Mouse (Mus musculus) CH12.LX (cell line): ENCODE measurements around the gene Gpr34. TPM values are rescaled to one million over a fixed set of nuclear protein-coding genes. Genes with fewer than 3 reads are reported as not detected.

Source experiments
- DNase-seq: peaks from one replicate; pipeline ENCODE4 v3.0.0-alpha.2; 2013; ENCODE audit errors: extremely low read depth
- H3K27ac ChIP-seq: 2 replicates; pipeline ENCODE4 v1.5.1; 2012; ENCODE audit warnings: low read depth, mild to moderate bottlenecking, control low read depth, moderate library complexity; ENCODE audit not compliant: insufficient read depth
- H3K27me3 ChIP-seq: replicated peaks from 2 replicates; pipeline ENCODE3; 2012; ENCODE audit warnings: inconsistent platforms
- H3K36me3 ChIP-seq, 2 experiments: replicated peaks in 1 of 2; 2 replicates each; pipeline versions ENCODE3 to v1.6.1; 2012; ENCODE audit warnings: inconsistent platforms in 1 of 2, low read length in 1 of 2, mild to moderate bottlenecking in 1 of 2, mixed read lengths in 1 of 2, moderate library complexity in 1 of 2; ENCODE audit not compliant: control insufficient read depth in 1 of 2, insufficient read depth in 1 of 2
- H3K4me1 ChIP-seq, 2 experiments: 2 replicates each; pipeline ENCODE4 v1.6.1; 2012; ENCODE audit warnings: inconsistent platforms in 1 of 2, moderate library complexity in 1 of 2; ENCODE audit not compliant: insufficient read depth in 2 of 2, control insufficient read depth in 1 of 2
- H3K4me2 ChIP-seq: 2 replicates; pipeline ENCODE4 v1.6.1; 2012; ENCODE audit warnings: low read depth, mild to moderate bottlenecking, control low read depth; ENCODE audit not compliant: poor library complexity, insufficient read depth, severe bottlenecking
- H3K4me3 ChIP-seq, 3 experiments: fragments of 150-350 bp in 1 of 3; sonication (generic) in 1 of 3; replicated peaks in 1 of 3; 2 replicates each; pipeline versions ENCODE3 to v1.5.1; 2011 to 2012; ENCODE audit warnings: low read depth in 2 of 3, low read length in 2 of 3, mild to moderate bottlenecking in 2 of 3, moderate library complexity in 2 of 3, control low read depth in 1 of 3, improper control_type of control experiment in 1 of 3, inconsistent platforms in 1 of 3, mixed read lengths in 1 of 3; ENCODE audit not compliant: poor library complexity in 1 of 3
- H3K79me2 ChIP-seq: replicated peaks from 2 replicates; pipeline ENCODE4 v1.6.1; 2012; ENCODE audit warnings: mild to moderate bottlenecking, moderate library complexity; ENCODE audit not compliant: control insufficient read depth, poor library complexity, insufficient read depth, severe bottlenecking; ENCODE audit errors: extremely low read depth
- H3K9ac ChIP-seq: 2 replicates; pipeline ENCODE4 v1.6.1; 2012; ENCODE audit warnings: low read depth, mild to moderate bottlenecking, control low read depth, moderate library complexity; ENCODE audit not compliant: insufficient read depth
- H3K9me3 ChIP-seq: replicated peaks from 2 replicates; pipeline ENCODE3; 2012; ENCODE audit warnings: low read length, inconsistent platforms, mixed read lengths
- BHLHE40 ChIP-seq: IDR thresholded peaks from 2 replicates; pipeline ENCODE4 v1.6.1; 2011; ENCODE audit warnings: mild to moderate bottlenecking, low read depth, low read length, improper control_type of control experiment
- CHD2 ChIP-seq: IDR thresholded peaks from 2 replicates; pipeline ENCODE4 v1.6.1; 2011; ENCODE audit warnings: low read length, improper control_type of control experiment
- E2F4 ChIP-seq: IDR thresholded peaks from 2 replicates; pipeline ENCODE4 v1.6.1; 2011; ENCODE audit warnings: low read depth, low read length, improper control_type of control experiment; ENCODE audit not compliant: insufficient replicate concordance
- ELF1 ChIP-seq: IDR thresholded peaks from 2 replicates; pipeline ENCODE4 v1.6.1; 2014; ENCODE audit warnings: low read depth, mild to moderate bottlenecking, inconsistent platforms, low read length, improper control_type of control experiment
- EP300 ChIP-seq: IDR thresholded peaks from 2 replicates; pipeline ENCODE4 v1.6.1; 2011; ENCODE audit warnings: low read length, improper control_type of control experiment
- HCFC1 ChIP-seq: IDR thresholded peaks from 2 replicates; pipeline ENCODE4 v1.6.1; 2012; ENCODE audit warnings: low read depth, mild to moderate bottlenecking, inconsistent platforms, low read length, improper control_type of control experiment
- IRF4 ChIP-seq: IDR thresholded peaks from 2 replicates; pipeline ENCODE4 v1.6.1; 2014; ENCODE audit warnings: low read depth, mild to moderate bottlenecking, inconsistent platforms, low read length, improper control_type of control experiment
- JUN ChIP-seq: IDR thresholded peaks from 2 replicates; pipeline ENCODE4 v1.6.1; 2011; ENCODE audit warnings: low read depth, mild to moderate bottlenecking, low read length, improper control_type of control experiment, moderate library complexity; ENCODE audit not compliant: insufficient read depth
- MAZ ChIP-seq: IDR thresholded peaks from 2 replicates; pipeline ENCODE4 v1.6.1; 2012; ENCODE audit warnings: low read depth, mild to moderate bottlenecking, inconsistent platforms, low read length, improper control_type of control experiment, moderate library complexity
- MEF2A ChIP-seq: IDR thresholded peaks from 2 replicates; pipeline ENCODE4 v1.6.1; 2014; ENCODE audit warnings: low read depth, mild to moderate bottlenecking, inconsistent platforms, low read length, improper control_type of control experiment, borderline replicate concordance
- NRF1 ChIP-seq: IDR thresholded peaks from 2 replicates; pipeline ENCODE4 v1.6.1; 2014; ENCODE audit warnings: low read depth, mild to moderate bottlenecking, inconsistent platforms, low read length, improper control_type of control experiment, moderate library complexity
- RAD21 ChIP-seq: IDR thresholded peaks from 2 replicates; pipeline ENCODE4 v1.6.1; 2011; ENCODE audit warnings: low read depth, mild to moderate bottlenecking, low read length, improper control_type of control experiment, moderate library complexity
- SMC3 ChIP-seq: IDR thresholded peaks from 2 replicates; pipeline ENCODE4 v1.6.1; 2011; ENCODE audit warnings: low read depth, low read length, improper control_type of control experiment
- UBTF ChIP-seq: IDR thresholded peaks from 2 replicates; pipeline ENCODE4 v1.6.1; 2012; ENCODE audit warnings: low read depth, mild to moderate bottlenecking, inconsistent platforms, low read length, improper control_type of control experiment, moderate library complexity
- ZC3H11A ChIP-seq: IDR thresholded peaks from 2 replicates; pipeline ENCODE4 v1.6.1; 2012; ENCODE audit warnings: low read depth, mild to moderate bottlenecking, inconsistent platforms, low read length, improper control_type of control experiment
- dilution Hi-C: fragments of 300-500 bp; cut with MboI; formaldehyde crosslinking; loops from 2 replicates; pipeline ENCODE4 v1.14.3; 2020; ENCODE audit warnings: low sequenced_read_pairs; ENCODE audit not compliant: extremely low pct_unique_long_range_greater_than_20kb, extremely low pct_ligation_motif_present
- in situ Hi-C: fragments of 300-500 bp; cut with MboI; formaldehyde crosslinking; loops from 3 replicates; pipeline ENCODE4 v1.14.3; 2019; ENCODE audit warnings: low sequenced_read_pairs, low pct_ligation_motif_present, low pct_unique_long_range_greater_than_20kb, mixed read lengths
- polyA plus RNA-seq: library from polyadenylated mRNA; unstranded; fragments of >175 nt; gene quantifications from 2 replicates; pipeline ENCODE4 v1.2.1, GENCODE M21; 2012; ENCODE audit warnings: low read depth; ENCODE audit not compliant: insufficient read length
- total RNA-seq, 2 experiments: library from RNA; depleted of rRNA; stranded (reverse); fragments of 300-350 nt in 1 of 2; fragments of >200 nt in 1 of 2; gene quantifications; 2 replicates each; pipeline ENCODE4 v1.2.3; 2012 to 2014

Gpr34 gene
- total and polyA plus RNA-seq, 3 experiments: 1.5 to 15.7 (median 4.1) TPM

- dilution Hi-C loops: no loop called here
- Histone ChIP-seq H3K4me2 (no peak overlapping the region), H3K4me1 (peaks cover 0 to 8% of the 10 kb centered on the region in 2 experiments; a peak in 2 of 4 replicates), H3K27ac (no peak overlapping the region), H3K79me2 (no peaks in the 10 kb centered on the region), H3K9ac (no peak overlapping the region), H3K9me3 (no peaks in the 10 kb centered on the region), H3K36me3 (no peaks in the 10 kb centered on the region), H3K27me3 (no peaks in the 10 kb centered on the region), H3K4me3 (no peak overlapping the region)
- DNase-seq: no peak
- in situ Hi-C loops: no loop called here
- TF ChIP-seq IRF4: no peak
- TF ChIP-seq NRF1: no peak
- TF ChIP-seq ELF1: no peak
- TF ChIP-seq EP300: no peak
- TF ChIP-seq JUN: no peak
- TF ChIP-seq UBTF: no peak
- no peak for TF ChIP-seq BHLHE40
- no peak for TF ChIP-seq CHD2
- TF ChIP-seq SMC3: no peak
- TF ChIP-seq E2F4: no peak
- no peak for TF ChIP-seq MAZ
- no peak for TF ChIP-seq ZC3H11A
- no peak for TF ChIP-seq RAD21
- TF ChIP-seq HCFC1: no peak
- TF ChIP-seq MEF2A: no peak
Observed at GRCm38 (mm10) chrX:13688356-13688755, 56.5 kb downstream of the Gpr34 start.

Other genes with a start within 250 kb of the Gpr34 start
- 0.04 TPM in 1 of 2 replicates, not detected in the other for gene Nyx, start 166.0 kb upstream of the Gpr34 start, total RNA-seq (2012; rRNA removed)
- not detected in 2 replicates for gene Nyx, start 166.0 kb upstream of the Gpr34 start, total RNA-seq (2014; rRNA removed)
- gene Nyx, start 166.0 kb upstream of the Gpr34 start, polyA plus RNA-seq: 0.04 TPM in 1 of 2 replicates, not detected in the other
- 0.04 TPM in 1 of 2 replicates, not detected in the other for gene Gpr82, start 29.3 kb downstream of the Gpr34 start, total RNA-seq (2012; rRNA removed)
- 0.30 and 0.58 TPM in 2 replicates for gene Gpr82, start 29.3 kb downstream of the Gpr34 start, total RNA-seq (2014; rRNA removed)
- 0.10 and 0.11 TPM in 2 replicates for gene Gpr82, start 29.3 kb downstream of the Gpr34 start, polyA plus RNA-seq
- 4.0 and 5.0 TPM in 2 replicates for gene Cask, start 219.3 kb downstream of the Gpr34 start, total RNA-seq (2012; rRNA removed)
- gene Cask, start 219.3 kb downstream of the Gpr34 start, total RNA-seq (2014; rRNA removed): 0.40 and 1.0 TPM in 2 replicates
- gene Cask, start 219.3 kb downstream of the Gpr34 start, polyA plus RNA-seq: 0.49 and 1.3 TPM in 2 replicates